Mouse (Mus musculus): ENCODE measurements around the gene Ptges2. TPM values are rescaled to one million over a fixed set of nuclear protein-coding genes. Genes with fewer than 3 reads are reported as not detected.
A peak's percentile ranks its signal among the peaks of the same experiment; 100 is the strongest.
"Not testable (repeated sequence)": the region's sequence is repeated elsewhere in the genome, so short reads cannot be mapped to it uniquely, and the experiment has no call there.

The Ptges2 gene
- polyA plus RNA-seq, 1 experiment = 87.7 TPM

DNA sequence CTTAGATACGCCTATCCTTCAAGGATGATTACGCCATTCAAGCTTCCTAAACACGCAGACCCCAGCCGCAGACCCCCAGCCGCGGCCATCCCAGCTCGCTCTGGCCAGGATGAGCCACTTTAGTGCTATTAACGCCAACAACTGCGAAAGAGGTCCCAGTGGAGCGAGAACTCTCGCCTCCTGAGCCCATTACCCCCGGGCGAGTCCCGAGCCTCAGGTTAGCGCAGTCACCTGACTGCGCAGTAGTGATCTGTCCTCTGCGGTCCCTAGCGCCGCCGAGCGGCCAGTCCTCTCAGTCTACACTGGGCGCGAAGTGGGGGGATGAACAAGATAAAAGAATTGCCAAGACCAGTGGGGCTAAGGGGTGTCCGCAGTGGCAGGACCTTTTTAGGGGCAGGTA is 34.3 kb upstream of the Ptges2 start:
- Histone ChIP-seq H3K27ac (replicated peaks; ENCODE audit: low read depth, low read length) (peak overlapping the region; percentile 61; the same call in 1 of the 2 replicates), H3K4me1 (ENCODE audit: control insufficient read depth, insufficient read depth, insufficient read length, low read length) (no peaks in the 10 kb centered on the region), H3K4me3 (ENCODE audit: insufficient read depth, low read depth, low read length) (peak overlapping the region; percentile 67)

DNA sequence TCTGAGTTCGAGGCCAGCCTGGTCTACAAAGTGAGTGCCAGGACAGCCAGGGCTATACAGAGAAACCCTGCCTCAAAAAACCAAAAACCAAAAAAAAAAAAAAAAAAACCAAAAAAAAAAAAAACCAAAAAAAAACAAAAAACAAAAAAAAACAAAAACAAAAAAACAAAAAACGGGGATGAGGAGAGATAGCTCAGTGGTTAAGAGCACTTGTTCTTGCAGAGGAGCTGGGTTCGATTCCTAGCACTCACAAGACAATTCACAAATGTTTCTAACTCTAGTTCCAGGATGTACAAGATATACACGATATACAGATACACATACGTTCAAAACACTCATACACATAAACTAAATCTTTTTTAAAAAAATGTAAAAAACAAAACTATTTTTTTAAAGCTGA is 33.4 kb upstream of the Ptges2 start:
- Histone ChIP-seq H3K4me3 (ENCODE audit: insufficient read depth, low read depth, low read length) (peak overlapping the region; percentile 72), H3K27ac (replicated peaks; ENCODE audit: low read depth, low read length) (peak overlapping the region; percentile 69; the same call in 1 of the 2 replicates)
- H3K4me1 ChIP-seq (ENCODE audit: control insufficient read depth, insufficient read depth, insufficient read length, low read length) = not testable (repeated sequence)

DNA sequence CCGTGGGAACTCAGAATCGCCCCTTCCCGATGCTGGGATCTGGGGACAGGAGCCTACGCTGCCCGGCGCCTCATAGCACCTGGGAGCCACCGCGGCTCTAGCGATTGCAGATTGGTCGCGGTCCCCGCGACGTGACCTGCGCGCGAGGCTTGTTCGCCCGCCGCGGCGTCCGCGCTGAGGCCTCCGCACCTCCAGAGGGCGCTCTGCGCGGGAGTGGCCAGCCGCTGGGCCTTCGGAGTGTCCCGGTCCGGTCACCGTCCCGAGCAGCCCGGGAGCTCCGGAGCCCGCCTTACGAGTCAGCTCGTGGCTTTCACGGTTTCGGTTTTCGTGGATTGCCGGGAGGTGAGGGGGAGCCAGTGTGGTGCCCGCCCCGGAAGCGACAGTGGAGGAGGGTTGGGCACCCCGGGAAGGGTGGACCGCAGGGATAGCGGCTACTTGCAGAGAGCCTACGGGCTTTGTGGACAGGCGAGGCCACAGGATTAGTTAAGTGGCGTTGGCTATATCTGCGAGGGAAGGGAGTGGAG is 32.8 kb upstream of the Ptges2 start:
- H3K4me1 ChIP-seq (ENCODE audit: control insufficient read depth, insufficient read depth, insufficient read length, low read length) = no peaks in the 10 kb centered on the region
- H3K4me3 ChIP-seq (ENCODE audit: insufficient read depth, low read depth, low read length) = peak overlapping the region; percentile 72
- H3K27ac ChIP-seq (replicated peaks; ENCODE audit: low read depth, low read length) = peak overlapping the region; percentile 77

DNA sequence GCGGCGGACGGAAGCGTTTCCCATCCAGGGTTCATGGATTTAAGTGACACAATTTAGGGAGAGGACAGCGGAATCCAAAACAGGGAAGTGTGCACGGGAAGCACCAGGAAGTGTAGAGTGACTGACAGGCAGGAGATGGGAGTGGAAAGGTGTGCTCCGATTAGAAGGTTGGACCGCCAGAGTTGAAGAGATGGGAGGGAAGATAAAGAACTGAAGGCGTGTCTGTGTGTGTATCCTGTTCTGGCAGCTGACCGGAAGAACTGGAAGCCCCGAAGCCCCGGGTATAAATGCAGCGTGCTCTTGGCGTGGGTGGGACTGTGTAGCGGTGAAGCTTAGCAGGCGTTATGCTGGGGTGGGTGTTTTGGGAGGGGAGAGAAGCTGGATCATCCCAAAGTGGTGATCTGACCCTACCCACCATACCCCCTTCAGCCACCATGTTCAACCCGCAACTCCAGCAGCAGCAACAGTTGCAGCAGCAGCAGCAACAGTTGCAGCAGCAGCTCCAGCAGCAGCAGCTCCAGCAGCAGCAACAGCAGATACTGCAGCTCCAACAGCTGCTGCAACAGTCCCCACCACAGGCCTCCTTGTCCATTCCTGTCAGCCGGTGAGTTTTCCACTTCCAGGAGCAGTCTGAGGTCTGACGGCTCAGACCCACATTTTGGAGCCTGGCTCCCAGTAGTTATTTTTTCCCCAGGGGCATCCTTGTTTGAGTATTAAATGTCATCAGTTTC is 32.2 kb upstream of the Ptges2 start:
- peak overlapping the region; percentile 72 for H3K4me3 ChIP-seq (ENCODE audit: insufficient read depth, low read depth, low read length)
- H3K27ac ChIP-seq (replicated peaks; ENCODE audit: low read depth, low read length) = peak overlapping the region; percentile 77
- H3K4me1 ChIP-seq (ENCODE audit: control insufficient read depth, insufficient read depth, insufficient read length, low read length) = no peaks in the 10 kb centered on the region

DNA sequence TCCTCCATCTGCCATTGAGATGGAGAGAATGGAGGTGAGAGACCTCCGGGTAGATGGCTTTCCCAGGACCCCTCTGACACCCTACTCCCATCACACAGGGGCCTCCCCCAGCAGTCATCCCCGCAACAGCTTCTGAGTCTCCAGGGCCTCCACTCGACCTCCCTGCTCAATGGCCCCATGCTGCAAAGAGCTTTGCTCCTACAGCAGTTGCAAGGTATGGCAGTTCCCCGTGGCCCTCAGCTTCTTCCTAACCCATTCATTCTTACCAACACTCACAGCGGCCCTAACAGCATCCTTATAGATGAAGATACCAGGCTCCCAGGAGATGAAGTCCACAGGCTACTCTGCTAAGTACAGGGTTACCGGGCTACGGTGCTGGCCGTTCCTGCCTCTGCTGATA is 31.6 kb upstream of the Ptges2 start:
- H3K27ac ChIP-seq (replicated peaks; ENCODE audit: low read depth, low read length) = no peak overlapping the region
- H3K4me3 ChIP-seq (ENCODE audit: insufficient read depth, low read depth, low read length) = peak overlapping the region; percentile 72; the same call in 1 of the 2 replicates
- no peaks in the 10 kb centered on the region for H3K4me1 ChIP-seq (ENCODE audit: control insufficient read depth, insufficient read depth, insufficient read length, low read length)

DNA sequence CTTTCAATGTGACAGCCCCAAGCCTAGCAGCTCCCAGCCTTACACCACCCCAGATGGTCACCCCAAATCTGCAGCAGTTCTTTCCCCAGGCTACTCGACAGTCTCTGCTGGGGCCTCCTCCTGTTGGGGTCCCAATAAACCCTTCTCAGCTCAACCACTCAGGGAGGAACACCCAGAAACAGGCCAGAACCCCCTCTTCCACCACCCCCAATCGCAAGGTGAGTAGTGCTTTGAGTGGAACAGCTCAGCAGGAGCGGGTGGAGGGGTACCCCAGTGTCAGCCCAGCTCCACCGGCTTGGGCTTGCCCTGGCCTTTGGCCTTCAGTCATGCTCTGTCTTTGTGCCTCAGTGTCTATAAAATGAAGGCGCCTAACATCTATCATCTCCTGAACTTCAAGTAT is 28.4 kb upstream of the Ptges2 start:
- Histone ChIP-seq H3K4me1 (ENCODE audit: control insufficient read depth, insufficient read depth, insufficient read length, low read length) (no peaks in the 10 kb centered on the region), H3K27ac (replicated peaks; ENCODE audit: low read depth, low read length) (no peak overlapping the region), H3K4me3 (ENCODE audit: insufficient read depth, low read depth, low read length) (no peak overlapping the region)

DNA sequence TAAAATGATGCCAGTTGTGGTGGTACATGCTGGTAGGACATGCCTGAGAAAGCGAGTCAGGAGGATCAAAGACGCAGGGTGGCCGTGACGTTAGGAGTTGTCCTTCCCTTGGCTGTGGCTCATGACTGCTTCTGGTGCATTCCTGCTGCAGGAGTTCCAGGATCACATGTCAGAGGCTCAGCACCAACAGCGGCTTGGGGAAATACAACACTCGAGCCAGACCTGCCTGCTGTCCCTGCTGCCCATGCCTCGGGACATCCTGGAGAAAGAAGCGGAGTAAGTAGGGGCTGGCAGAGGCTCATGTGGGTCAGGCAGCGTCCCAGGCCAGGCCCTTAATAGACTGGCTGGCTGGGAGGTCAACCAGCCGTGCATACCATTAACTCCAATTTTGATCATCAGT is 21.5 kb upstream of the Ptges2 start:
- Histone ChIP-seq H3K4me3 (ENCODE audit: insufficient read depth, low read depth, low read length) (no peak overlapping the region), H3K27ac (replicated peaks; ENCODE audit: low read depth, low read length) (no peak overlapping the region), H3K4me1 (ENCODE audit: control insufficient read depth, insufficient read depth, insufficient read length, low read length) (0 out of 2 replicates have a peak, but pooled peaks cover 5% of the 10 kb centered on the region)

DNA sequence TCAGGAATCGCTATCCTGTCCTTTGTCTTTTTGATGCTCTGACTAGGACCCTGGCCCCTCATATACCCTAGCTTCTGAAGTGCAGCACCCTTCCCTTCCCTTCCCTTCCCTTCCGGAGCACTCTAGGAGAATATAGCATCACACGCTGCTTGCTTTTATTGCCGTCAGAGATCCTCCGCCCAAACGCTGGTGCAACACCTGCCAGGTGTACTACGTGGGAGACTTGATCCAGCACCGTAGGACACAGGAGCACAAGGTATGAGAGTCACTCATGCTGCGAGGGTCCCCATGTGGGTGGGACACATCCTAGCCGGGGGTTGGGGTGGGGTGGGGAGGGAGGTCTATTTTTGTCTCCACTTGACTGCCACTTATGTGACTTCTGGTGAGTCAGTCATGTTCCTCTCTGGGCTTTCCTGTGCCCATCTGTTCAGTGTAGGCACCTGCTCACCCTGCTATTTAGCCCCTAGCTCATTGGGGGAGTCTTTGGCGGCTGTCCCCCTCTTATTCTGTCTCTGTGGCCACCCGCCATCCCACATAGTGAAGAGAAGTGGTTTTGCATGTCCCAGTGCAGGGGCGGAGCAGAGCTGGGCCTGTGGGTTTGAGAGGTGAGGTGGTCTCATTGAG is 20.3 kb upstream of the Ptges2 start:
- Histone ChIP-seq H3K4me3 (ENCODE audit: insufficient read depth, low read depth, low read length) (no peak overlapping the region), H3K27ac (replicated peaks; ENCODE audit: low read depth, low read length) (no peak overlapping the region), H3K4me1 (ENCODE audit: control insufficient read depth, insufficient read depth, insufficient read length, low read length) (0 out of 2 replicates have a peak, but pooled peaks cover 5% of the 10 kb centered on the region)

DNA sequence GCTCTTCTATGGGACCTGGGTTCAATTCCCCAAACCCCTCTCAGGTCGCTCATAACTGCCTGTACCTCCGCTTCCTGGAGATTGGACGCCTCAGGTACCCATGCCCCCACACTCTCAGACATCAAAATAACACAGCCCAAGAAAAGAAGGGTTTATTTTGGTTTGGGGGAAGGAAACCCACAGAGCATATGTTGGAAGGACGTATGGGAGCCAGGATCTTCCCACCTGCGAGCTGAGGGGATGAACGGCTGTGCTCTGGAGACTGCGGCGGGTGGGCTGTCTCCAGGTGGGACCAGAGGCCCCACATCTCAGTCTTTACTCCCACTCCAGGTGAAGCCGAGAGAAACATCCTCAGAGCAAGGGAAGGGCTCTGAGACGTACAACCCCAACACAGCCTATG is 18.7 kb upstream of the Ptges2 start:
- H3K4me3 ChIP-seq (ENCODE audit: insufficient read depth, low read depth, low read length) = no peak overlapping the region
- no peak overlapping the region for H3K27ac ChIP-seq (replicated peaks; ENCODE audit: low read depth, low read length)
- H3K4me1 ChIP-seq (ENCODE audit: control insufficient read depth, insufficient read depth, insufficient read length, low read length) = 0 out of 2 replicates have a peak, but pooled peaks cover 5% of the 10 kb centered on the region

DNA sequence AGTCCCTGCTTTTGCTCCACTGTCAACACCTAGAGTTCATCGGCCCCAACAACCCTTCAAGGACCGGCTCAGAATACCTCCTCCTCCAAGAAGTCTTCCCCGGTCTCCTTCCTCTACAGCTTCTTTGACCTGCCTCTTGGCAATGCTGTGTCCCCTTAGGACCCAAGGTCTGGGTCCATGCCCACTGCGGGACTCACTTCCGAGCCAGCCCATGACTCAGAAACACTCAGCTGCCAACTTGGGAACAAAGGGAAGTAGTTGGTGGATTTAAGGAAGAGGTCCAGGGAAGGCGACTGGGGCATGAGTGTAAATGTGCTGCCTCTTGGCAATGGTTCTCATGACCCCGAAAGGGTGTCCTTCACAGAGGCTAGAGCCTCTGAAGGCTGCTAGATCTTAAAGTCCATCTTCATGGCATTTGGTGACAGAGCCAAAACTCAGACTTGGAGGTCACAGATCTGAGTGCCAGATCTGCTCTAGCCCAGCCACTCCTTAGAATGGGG is 15.6 kb upstream of the Ptges2 start:
- Histone ChIP-seq H3K4me1 (ENCODE audit: control insufficient read depth, insufficient read depth, insufficient read length, low read length) (peaks cover 11% of the 10 kb centered on the region), H3K27ac (replicated peaks; ENCODE audit: low read depth, low read length) (peak overlapping the region; percentile 49), H3K4me3 (ENCODE audit: insufficient read depth, low read depth, low read length) (peak overlapping the region; percentile 88)

DNA sequence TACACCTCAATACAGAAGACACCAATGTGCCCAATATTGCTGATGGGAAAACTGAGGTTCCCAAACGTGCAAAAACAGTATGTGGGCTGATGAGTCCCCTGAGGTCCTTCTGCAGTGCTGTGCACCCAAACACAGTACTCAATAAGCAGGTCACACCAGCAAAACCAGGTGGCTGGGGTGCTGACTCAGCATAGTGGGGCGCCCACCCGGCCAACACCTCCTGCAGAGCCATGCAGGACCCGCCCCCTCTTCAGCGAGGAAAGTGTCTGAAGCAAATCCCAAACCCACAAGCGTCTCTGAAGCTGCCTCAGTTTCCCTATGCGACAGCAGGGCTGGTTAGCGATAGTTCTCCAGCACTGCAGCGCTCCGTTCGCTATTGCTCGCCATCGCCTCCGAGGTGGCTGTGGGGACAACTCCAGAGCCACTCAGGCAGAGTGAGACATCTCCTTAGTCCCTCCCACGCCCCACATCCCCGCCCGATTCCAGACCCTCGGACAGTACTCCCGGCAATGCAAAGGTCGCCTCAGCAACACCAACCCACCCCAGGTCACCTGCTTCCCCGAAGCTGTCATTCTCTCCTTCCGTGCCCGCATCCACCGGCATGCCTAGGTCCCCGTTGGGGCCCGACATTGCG is 14.4 kb upstream of the Ptges2 start:
- Histone ChIP-seq H3K4me1 (ENCODE audit: control insufficient read depth, insufficient read depth, insufficient read length, low read length) (peaks cover 11% of the 10 kb centered on the region), H3K27ac (replicated peaks; ENCODE audit: low read depth, low read length) (0 out of 2 replicates have a peak overlapping the region, but pooled peaks have one; percentile 31), H3K4me3 (ENCODE audit: insufficient read depth, low read depth, low read length) (peak overlapping the region; percentile 88)

DNA sequence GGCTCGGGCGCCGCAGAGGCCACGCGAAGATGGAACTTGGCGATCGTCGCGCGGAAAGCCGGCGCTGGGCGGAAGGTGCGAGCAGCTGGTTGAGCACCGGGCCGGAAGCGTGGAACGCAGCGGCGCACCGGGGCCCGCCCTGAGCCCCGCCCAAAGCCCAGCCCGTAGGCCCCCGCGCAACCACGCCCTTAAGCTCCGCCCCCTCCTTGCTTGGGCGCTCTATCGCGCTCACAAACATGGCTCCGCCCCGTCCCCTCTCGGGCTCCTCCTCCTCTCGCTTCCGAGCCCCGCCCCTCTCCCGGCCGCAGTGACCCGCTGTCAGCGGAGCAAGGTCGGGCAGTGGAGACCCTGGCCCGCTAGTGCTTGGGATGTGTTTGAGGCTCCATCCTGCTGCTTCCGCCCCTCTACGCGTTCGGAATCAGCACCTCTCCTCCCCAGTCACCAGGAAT is 13.9 kb upstream of the Ptges2 start, which contains the start of gene 1110008P14Rik:
Gene 1110008P14Rik, minus strand, starts transcription at position 164 of the 449 bp plus-strand sequence.
- Histone ChIP-seq H3K27ac (replicated peaks; ENCODE audit: low read depth, low read length) (peak within 1 kb of the TSS; percentile 61), H3K4me1 (ENCODE audit: control insufficient read depth, insufficient read depth, insufficient read length, low read length) (peaks cover 11% of the 10 kb centered on the region), H3K4me3 (ENCODE audit: insufficient read depth, low read depth, low read length) (peak within 1 kb of the TSS; percentile 88)

DNA sequence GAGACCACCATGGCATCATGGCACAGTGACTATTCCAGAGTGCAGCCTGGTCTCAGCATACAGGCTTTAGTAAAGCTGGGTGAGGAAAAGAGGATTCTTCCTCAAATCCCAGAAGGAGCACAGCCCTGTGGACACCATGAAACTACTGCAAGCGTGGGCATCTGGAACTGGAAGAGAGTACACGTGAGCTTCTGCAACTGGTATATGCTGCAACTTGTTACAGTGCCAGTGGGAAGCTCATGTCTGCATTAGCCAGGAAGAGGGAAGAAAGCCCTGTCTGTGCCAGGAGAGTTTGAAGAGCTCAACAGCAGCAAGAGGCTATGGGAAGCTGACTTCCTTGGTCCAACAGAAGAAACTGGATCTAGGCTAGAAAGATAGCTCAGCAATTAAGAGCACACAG is 13.0 kb upstream of the Ptges2 start:
- no peak overlapping the region for H3K27ac ChIP-seq (replicated peaks; ENCODE audit: low read depth, low read length)
- H3K4me1 ChIP-seq (ENCODE audit: control insufficient read depth, insufficient read depth, insufficient read length, low read length) = peaks cover 13% of the 10 kb centered on the region
- H3K4me3 ChIP-seq (ENCODE audit: insufficient read depth, low read depth, low read length) = no peak overlapping the region

DNA sequence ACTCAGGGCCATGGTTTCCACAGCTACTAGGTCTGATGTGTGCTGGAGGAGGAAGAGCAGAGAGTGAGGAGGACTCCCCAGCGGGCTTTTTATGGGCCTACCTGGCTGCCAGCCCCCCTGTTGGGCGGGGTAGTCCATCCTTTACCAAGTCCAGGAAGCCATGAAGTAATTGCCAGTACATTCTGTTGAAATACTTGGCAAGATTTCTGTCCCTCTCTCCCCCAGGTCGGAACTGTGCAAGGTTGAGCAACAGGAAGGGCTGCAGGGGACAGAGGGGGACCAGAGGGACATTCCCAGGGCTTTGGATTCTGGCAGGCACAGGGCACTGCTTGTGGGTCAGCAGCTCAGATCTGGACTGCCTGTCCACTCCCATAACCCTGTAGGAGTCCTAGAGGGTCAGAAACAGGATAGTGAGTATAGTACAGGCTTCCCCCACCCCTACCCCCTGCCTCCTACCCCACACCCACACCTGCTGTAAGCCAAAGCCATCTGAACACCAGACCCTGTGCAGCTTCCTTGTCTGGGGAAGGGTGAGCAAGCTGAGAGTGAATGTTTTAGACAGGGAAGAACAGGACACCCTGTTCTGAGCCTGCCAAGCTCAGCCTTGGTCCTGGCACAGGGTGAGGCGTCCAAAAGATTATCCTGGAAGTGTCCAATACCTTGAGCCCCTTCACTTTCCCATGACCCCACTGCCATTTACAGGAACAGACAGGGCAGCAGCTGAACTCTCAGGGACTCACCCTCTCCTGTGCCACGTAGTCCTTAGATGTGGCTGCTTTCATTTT is 7.8 kb upstream of the Ptges2 start, which contains the start of gene Lcn2:
Gene Lcn2, minus strand, starts transcription at position 547 of the 785 bp plus-strand sequence.
- H3K4me1 ChIP-seq (ENCODE audit: control insufficient read depth, insufficient read depth, insufficient read length, low read length) = peaks cover 9% of the 10 kb centered on the region; the same call in 1 of the 2 replicates
- H3K27ac ChIP-seq (replicated peaks; ENCODE audit: low read depth, low read length) = no peak within 1 kb of the TSS
- no peak within 1 kb of the TSS for H3K4me3 ChIP-seq (ENCODE audit: insufficient read depth, low read depth, low read length)
